Mouse (Mus musculus) ES-E14 (cell line): ENCODE measurements around the gene Palld.

Experiments
- CHD2 ChIP-seq: IDR thresholded peaks from 2 replicates; pipeline ENCODE4 v1.6.1; 2014; ENCODE audit warnings: mild to moderate bottlenecking, low read depth, low read length, inconsistent platforms
- HCFC1 ChIP-seq: IDR thresholded peaks from 2 replicates; pipeline ENCODE4 v1.6.1; 2012; ENCODE audit warnings: low read length, inconsistent platforms, borderline replicate concordance; ENCODE audit not compliant: insufficient read depth
- MAFK ChIP-seq: IDR thresholded peaks from 2 replicates; pipeline ENCODE4 v1.6.1; 2014; ENCODE audit warnings: mild to moderate bottlenecking, low read depth, low read length, inconsistent platforms; ENCODE audit not compliant: insufficient read depth
- ZC3H11A ChIP-seq: IDR thresholded peaks from 2 replicates; pipeline ENCODE4 v1.6.1; 2012; ENCODE audit warnings: low read depth, mild to moderate bottlenecking, inconsistent platforms, low read length, borderline replicate concordance
- ZNF384 ChIP-seq: IDR thresholded peaks from 2 replicates; pipeline ENCODE4 v1.6.1; 2012; ENCODE audit warnings: low read depth, low read length, inconsistent platforms

- TF ChIP-seq ZC3H11A (no peak), HCFC1 (no peak), CHD2 (no peak), ZNF384 (no peak), MAFK (no peak)
These were observed 291.9 kb downstream of the Palld start for GRCm38 (mm10) chr8:61610546-61610945.
